Mouse (Mus musculus) forebrain, embryonic 14.5 days (tissue): ENCODE data around the gene Eif5b. TPM values are rescaled to one million over a fixed set of nuclear protein-coding genes. Genes with fewer than 3 reads are reported as not detected.

ENCODE experiments used
- ATAC-seq: fragments of 200-750 bp; cut with Nextera tagmentation; 2 replicates; pipeline ENCODE4 v1.8.0; 2017; ENCODE audit warnings: mild to moderate bottlenecking, moderate library complexity
- DNase-seq: peaks from one replicate; pipeline ENCODE4 v3.0.0-alpha.2; 2015; ENCODE audit warnings: low spot score
- H3K27ac ChIP-seq: fragments of 300-500 bp; sonication (generic); 2 replicates; pipeline ENCODE4 v1.5.1; 2014; ENCODE audit warnings: low read depth, mild to moderate bottlenecking, control low read depth, low read length, moderate library complexity
- H3K27me3 ChIP-seq: fragments of 300-500 bp; sonication (generic); replicated peaks from 2 replicates; pipeline ENCODE4 v1.6.1; 2014; ENCODE audit warnings: low read length, control low read depth, mixed read lengths; ENCODE audit not compliant: control insufficient read depth, insufficient read depth
- H3K36me3 ChIP-seq: fragments of 300-500 bp; sonication (generic); 2 replicates; pipeline ENCODE4 v1.6.1; 2014; ENCODE audit warnings: low read length, control low read depth; ENCODE audit not compliant: control insufficient read depth, insufficient read depth
- H3K4me1 ChIP-seq: fragments of 300-500 bp; sonication (generic); 2 replicates; pipeline ENCODE4 v1.6.1; 2014; ENCODE audit warnings: antibody characterized with exemption, low read length, control low read depth; ENCODE audit not compliant: control insufficient read depth, insufficient read depth
- H3K4me2 ChIP-seq: fragments of 300-500 bp; sonication (generic); 2 replicates; pipeline ENCODE4 v1.6.1; 2014; ENCODE audit warnings: mild to moderate bottlenecking, control low read depth, low read length
- H3K4me3 ChIP-seq: fragments of 300-500 bp; sonication (generic); 2 replicates; pipeline ENCODE4 v1.5.1; 2014; ENCODE audit warnings: low read depth, low read length, control low read depth
- H3K9ac ChIP-seq: fragments of 300-500 bp; sonication (generic); 2 replicates; pipeline ENCODE4 v1.6.1; 2014; ENCODE audit warnings: mild to moderate bottlenecking, low read length, control low read depth, moderate library complexity
- H3K9me3 ChIP-seq: fragments of 300-500 bp; sonication (generic); replicated peaks from 2 replicates; pipeline ENCODE4 v1.6.1; 2016; ENCODE audit warnings: low read length, control low read depth, mixed read lengths; ENCODE audit not compliant: control insufficient read depth
- WGBS: fragments of 180-500 bp; shearing (Covaris S2); extraction: QIAGEN DNeasy Blood & Tissue Kit; methylation state at CpG from one replicate; pipeline ENCODE4 v1.1.7; 2014; 5-methylcytosine and 5-hydroxymethylcytosine counted together
- polyA plus RNA-seq: library from polyadenylated mRNA; unstranded; fragments of >200 nt; fragmentation: Nextera tagmentation; extraction: Ambion mirVana; gene quantifications from 2 replicates; pipeline ENCODE4 v1.2.1, GENCODE M21; 2014

The Eif5b gene
- polyA plus RNA-seq, 1 experiment from 2014 or later = 17.3 TPM

GRCm38 (mm10) chr1:37998371-37999199 is 775 bp downstream of the Eif5b start:
- Histone ChIP-seq H3K4me1 (peaks cover 12% of the 10 kb centered on the region), H3K27ac (peak overlapping the region; percentile 63), H3K4me2 (peak overlapping the region; percentile 89), H3K4me3 (peak overlapping the region; percentile 92), H3K27me3 (no peaks in the 10 kb centered on the region), H3K9ac (peak overlapping the region; percentile 89), H3K9me3 (no peaks in the 10 kb centered on the region), H3K36me3 (peaks cover 20% of the 10 kb centered on the region)
- ATAC-seq = peak; percentile 6
- WGBS = 9% methylated on average over 23 of the region's 47 CpGs
- DNase-seq = no peak

DNA sequence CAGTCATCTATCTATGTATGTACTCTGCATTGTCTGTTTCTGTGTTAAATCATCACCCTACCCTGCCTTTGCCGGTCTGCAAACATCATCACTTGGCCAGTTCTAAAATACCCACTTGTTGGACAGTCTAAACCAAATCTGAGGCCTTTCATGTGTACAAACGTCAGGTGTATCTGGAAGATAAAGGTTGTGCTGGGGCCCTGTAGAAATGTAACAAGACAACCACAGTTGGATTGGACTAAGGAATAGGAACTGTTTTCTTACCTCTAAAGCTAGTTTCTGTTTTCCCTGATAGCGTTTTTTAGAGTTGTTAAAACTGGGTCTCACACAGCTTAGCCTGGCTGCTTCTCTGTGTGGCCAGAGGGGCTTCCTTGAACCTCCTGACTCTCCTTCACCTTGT is 1.7 kb downstream of the Eif5b start:
- Histone ChIP-seq H3K27ac (no peak overlapping the region), H3K4me1 (peaks cover 12% of the 10 kb centered on the region), H3K36me3 (peaks cover 10% of the 10 kb centered on the region), H3K4me2 (no peak overlapping the region), H3K27me3 (no peaks in the 10 kb centered on the region), H3K4me3 (no peak overlapping the region), H3K9ac (no peak overlapping the region), H3K9me3 (no peaks in the 10 kb centered on the region)
- DNase-seq = no peak
- WGBS = 77% methylated on average over 3 of the region's 3 CpGs
- no peak for ATAC-seq

GRCm38 (mm10) chr1:38000844-38001243 is 3.0 kb downstream of the Eif5b start:
- DNase-seq (no peak), ATAC-seq (no peak)
- Histone ChIP-seq H3K9me3 (no peaks in the 10 kb centered on the region), H3K9ac (no peak overlapping the region), H3K4me2 (no peak overlapping the region), H3K4me3 (no peak overlapping the region), H3K27me3 (no peaks in the 10 kb centered on the region), H3K4me1 (peaks cover 12% of the 10 kb centered on the region), H3K36me3 (no peaks in the 10 kb centered on the region), H3K27ac (no peak overlapping the region)
- WGBS = 94% methylated on average over 8 of the region's 8 CpGs

GRCm38 (mm10) chr1:38001956-38002355 is 4.1 kb downstream of the Eif5b start:
- DNase-seq (no peak), ATAC-seq (no peak)
- H3K27me3 ChIP-seq = no peaks in the 10 kb centered on the region
- H3K4me1 ChIP-seq = peaks cover 6% of the 10 kb centered on the region
- no peak overlapping the region for H3K4me3 ChIP-seq
- no peaks in the 10 kb centered on the region for H3K36me3 ChIP-seq
- H3K4me2 ChIP-seq = no peak overlapping the region
- WGBS = 95% methylated on average over 9 of the region's 9 CpGs
- H3K27ac ChIP-seq = no peak overlapping the region
- no peak overlapping the region for H3K9ac ChIP-seq
- H3K9me3 ChIP-seq = no peaks in the 10 kb centered on the region

DNA sequence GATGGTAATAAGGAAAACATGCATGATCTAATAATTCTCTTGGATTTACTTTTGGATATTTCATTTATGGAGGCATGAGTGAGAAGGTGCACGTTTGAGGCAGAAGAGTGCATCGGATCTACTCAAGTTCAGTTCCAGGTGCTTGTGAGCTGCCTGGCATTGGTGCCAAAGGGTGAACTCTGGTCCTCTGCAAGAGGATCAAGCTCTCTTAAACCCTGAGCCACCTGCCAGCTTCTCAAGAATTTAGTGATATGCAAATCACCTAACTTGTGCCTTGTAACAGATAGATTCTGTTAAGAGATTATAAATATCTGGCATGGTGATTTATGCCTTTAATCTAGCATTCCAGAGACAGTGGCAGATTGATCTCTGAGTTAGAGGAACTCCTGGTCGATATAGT is 5.2 kb downstream of the Eif5b start:
- H3K27me3 ChIP-seq = no peaks in the 10 kb centered on the region
- 94% methylated on average over 3 of the region's 3 CpGs for WGBS
- ATAC-seq = no peak
- H3K27ac ChIP-seq = no peak overlapping the region
- H3K9me3 ChIP-seq = no peaks in the 10 kb centered on the region
- peaks cover 6% of the 10 kb centered on the region for H3K4me1 ChIP-seq
- no peak overlapping the region for H3K9ac ChIP-seq
- no peak overlapping the region for H3K4me3 ChIP-seq
- no peak for DNase-seq
- no peak overlapping the region for H3K4me2 ChIP-seq
- H3K36me3 ChIP-seq = no peaks in the 10 kb centered on the region

DNA sequence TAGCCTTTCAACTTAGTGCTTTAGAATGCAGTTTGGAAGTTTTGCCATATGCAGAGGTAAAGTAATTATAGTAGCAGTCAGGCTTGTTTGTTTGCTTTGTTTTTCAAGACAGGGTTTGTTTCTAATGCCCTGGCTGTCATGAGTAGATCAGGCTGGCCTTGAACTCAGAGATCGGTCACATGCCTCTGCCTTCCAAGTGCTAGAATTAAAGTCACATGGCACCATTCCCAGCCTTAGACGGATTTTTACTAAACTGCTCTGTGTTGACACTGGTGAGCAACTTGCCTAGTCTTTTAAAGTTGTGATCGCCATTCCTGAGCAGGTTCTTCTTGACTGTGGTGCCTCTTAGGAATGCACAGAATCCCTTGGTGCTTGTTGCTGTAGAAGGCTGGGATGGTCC is 8.9 kb downstream of the Eif5b start:
- Histone ChIP-seq H3K4me1 (no peaks in the 10 kb centered on the region), H3K27ac (no peak overlapping the region), H3K9ac (no peak overlapping the region), H3K36me3 (no peaks in the 10 kb centered on the region), H3K9me3 (no peaks in the 10 kb centered on the region), H3K4me2 (no peak overlapping the region), H3K27me3 (no peaks in the 10 kb centered on the region), H3K4me3 (no peak overlapping the region)
- WGBS = 82% methylated on average over 3 of the region's 3 CpGs
- ATAC-seq = no peak
- DNase-seq = no peak

DNA sequence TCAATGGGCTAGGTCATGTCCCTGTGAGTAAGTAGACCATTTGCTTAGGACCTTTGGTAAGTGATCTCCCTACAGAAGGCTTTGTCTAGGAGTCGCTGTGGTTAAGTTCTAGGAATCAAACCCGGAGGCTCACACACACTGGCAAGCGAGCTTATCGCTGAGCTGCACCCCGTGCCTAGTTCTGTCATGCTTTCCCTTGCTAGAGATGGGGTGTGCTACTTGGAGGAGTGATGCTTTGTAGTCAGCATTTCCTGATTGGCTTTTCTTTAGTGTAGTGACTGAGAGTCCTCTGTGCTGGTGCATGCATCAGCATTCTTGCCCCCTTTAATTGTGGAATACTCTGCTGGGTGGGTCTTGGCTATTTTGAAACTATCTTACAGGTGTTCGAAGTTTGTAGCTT is 13.8 kb downstream of the Eif5b start:
- H3K4me2 ChIP-seq = no peak overlapping the region
- H3K9ac ChIP-seq = no peak overlapping the region
- WGBS = 88% methylated on average over 6 of the region's 6 CpGs
- ATAC-seq (no peak), DNase-seq (no peak)
- H3K27ac ChIP-seq = no peak overlapping the region
- H3K27me3 ChIP-seq = no peaks in the 10 kb centered on the region
- no peaks in the 10 kb centered on the region for H3K36me3 ChIP-seq
- H3K9me3 ChIP-seq = no peaks in the 10 kb centered on the region
- no peaks in the 10 kb centered on the region for H3K4me1 ChIP-seq
- H3K4me3 ChIP-seq = no peak overlapping the region

GRCm38 (mm10) chr1:38012104-38012503 is 14.3 kb downstream of the Eif5b start:
- Histone ChIP-seq H3K27me3 (no peaks in the 10 kb centered on the region), H3K4me1 (no peaks in the 10 kb centered on the region), H3K9ac (no peak overlapping the region), H3K36me3 (no peaks in the 10 kb centered on the region), H3K9me3 (no peaks in the 10 kb centered on the region), H3K4me2 (no peak overlapping the region), H3K27ac (no peak overlapping the region), H3K4me3 (no peak overlapping the region)
- ATAC-seq = no peak
- no peak for DNase-seq
- WGBS = 88% methylated on average over 3 of the region's 3 CpGs

DNA sequence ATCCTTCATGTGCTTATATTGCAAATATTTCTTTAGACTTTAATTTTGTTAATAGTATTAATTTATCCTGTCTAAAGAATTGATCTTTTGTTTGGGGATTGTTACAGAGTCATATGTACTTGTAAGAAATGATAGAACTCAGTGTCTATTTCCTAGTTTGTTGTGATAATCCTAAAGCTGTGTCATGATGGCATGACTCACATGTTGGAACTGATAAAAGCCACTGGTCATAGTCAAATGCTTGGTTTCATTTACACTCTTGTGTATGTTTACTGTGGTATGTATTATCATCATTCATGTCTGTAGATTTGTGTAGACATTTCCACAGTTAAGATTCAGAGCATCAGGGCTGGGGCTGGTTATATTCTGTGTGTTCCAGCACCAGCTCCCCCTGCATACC is 14.7 kb downstream of the Eif5b start:
- no peak overlapping the region for H3K4me2 ChIP-seq
- no peak for DNase-seq
- H3K9ac ChIP-seq = no peak overlapping the region
- H3K4me1 ChIP-seq = no peaks in the 10 kb centered on the region
- H3K4me3 ChIP-seq = no peak overlapping the region
- no peaks in the 10 kb centered on the region for H3K9me3 ChIP-seq
- no peaks in the 10 kb centered on the region for H3K36me3 ChIP-seq
- no peaks in the 10 kb centered on the region for H3K27me3 ChIP-seq
- no peak for ATAC-seq
- no peak overlapping the region for H3K27ac ChIP-seq
